Mouse (Mus musculus) heart, embryonic 16.5 days (tissue): ENCODE data around the gene Fgf22. TPM values are rescaled to one million over a fixed set of nuclear protein-coding genes. Genes with fewer than 3 reads are reported as not detected.

Experiments
- ATAC-seq: fragments of 200-750 bp; cut with Nextera tagmentation; replicated peaks from 2 replicates; pipeline ENCODE4 v1.8.0; 2017; ENCODE audit warnings: moderate number of reproducible peaks; ENCODE audit not compliant: insufficient read depth, low FRiP score; ENCODE audit errors: extremely low read depth
- H3K27ac ChIP-seq: fragments of 300-500 bp; sonication (generic); 2 replicates; pipeline ENCODE4 v1.5.1; 2014; ENCODE audit warnings: mild to moderate bottlenecking, low read length, control low read depth, moderate library complexity
- H3K27me3 ChIP-seq: fragments of 300-500 bp; sonication (generic); 2 replicates; pipeline ENCODE4 v1.6.1; 2014; ENCODE audit warnings: low read length, mixed read lengths; ENCODE audit not compliant: control insufficient read depth, insufficient read depth
- H3K36me3 ChIP-seq: fragments of 300-500 bp; sonication (generic); 2 replicates; pipeline ENCODE4 v1.6.1; 2014; ENCODE audit not compliant: control insufficient read depth, insufficient read depth
- H3K4me1 ChIP-seq: fragments of 300-500 bp; sonication (generic); 2 replicates; pipeline ENCODE4 v1.6.1; 2014; ENCODE audit warnings: low read length, mixed read lengths; ENCODE audit not compliant: control insufficient read depth, insufficient read depth
- H3K4me2 ChIP-seq: fragments of 300-500 bp; sonication (generic); 2 replicates; pipeline ENCODE4 v1.6.1; 2014; ENCODE audit warnings: low read depth, mild to moderate bottlenecking, control low read depth, low read length
- H3K4me3 ChIP-seq: fragments of 300-500 bp; sonication (generic); 2 replicates; pipeline ENCODE4 v1.5.1; 2014; ENCODE audit warnings: mild to moderate bottlenecking, control low read depth, low read length
- H3K9ac ChIP-seq: fragments of 300-500 bp; sonication (generic); 2 replicates; pipeline ENCODE4 v1.6.1; 2014; ENCODE audit warnings: low read length, control low read depth
- H3K9me3 ChIP-seq: fragments of 300-500 bp; sonication (generic); replicated peaks from 2 replicates; pipeline ENCODE4 v1.6.1; 2016; ENCODE audit warnings: low read length; ENCODE audit not compliant: control insufficient read depth
- WGBS: fragments of 180-500 bp; shearing (Covaris S2); extraction: QIAGEN DNeasy Blood & Tissue Kit; methylation state at CpG from one replicate; pipeline ENCODE4 v1.1.7; 2014; 5-methylcytosine and 5-hydroxymethylcytosine counted together
- polyA plus RNA-seq: library from polyadenylated mRNA; unstranded; fragments of >200 nt; fragmentation: Nextera tagmentation; extraction: Ambion mirVana; gene quantifications from 2 replicates; pipeline ENCODE4 v1.2.1, GENCODE M21; 2015

The Fgf22 gene
- polyA plus RNA-seq, 1 experiment from 2014 or later, result 0.13 TPM

DNA sequence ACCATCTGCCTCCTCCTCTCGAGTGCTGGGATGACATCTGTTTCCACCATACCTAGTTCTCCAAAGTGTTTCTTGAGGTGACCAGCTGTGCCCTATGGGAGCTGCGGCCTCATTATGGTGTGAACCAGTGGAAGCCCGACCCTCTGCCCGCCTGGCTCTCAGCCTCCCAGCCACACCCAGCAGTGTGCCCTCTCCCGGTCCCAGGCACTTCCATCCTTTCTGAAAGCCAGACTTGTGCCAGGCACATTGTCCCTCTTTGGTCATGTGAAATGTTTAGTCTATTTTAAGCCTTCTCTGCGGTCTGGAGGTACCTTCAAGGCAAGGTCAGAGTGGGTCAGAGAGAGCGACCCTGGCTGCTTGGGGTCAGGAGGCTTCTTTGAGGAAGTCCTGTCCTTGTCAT lies 31.2 kb upstream of the Fgf22 start:
- Histone ChIP-seq H3K36me3 (no peaks in the 10 kb centered on the region), H3K9me3 (no peaks in the 10 kb centered on the region), H3K27me3 (peaks cover 2% of the 10 kb centered on the region; the same call in 1 of the 2 replicates), H3K27ac (no peak overlapping the region), H3K4me3 (no peak overlapping the region), H3K9ac (no peak overlapping the region), H3K4me2 (no peak overlapping the region), H3K4me1 (peaks cover 3% of the 10 kb centered on the region; the same call in 1 of the 2 replicates)
- no peak; the same call in 1 of the 2 replicates for ATAC-seq
- 51% methylated on average over 7 of the region's 7 CpGs for WGBS

GRCm38 (mm10) chr10:79726090-79726489 lies 28.8 kb upstream of the Fgf22 start:
- ATAC-seq, result no peak

GRCm38 (mm10) chr10:79728323-79729249 lies 26.3 kb upstream of the Fgf22 start:
- no peaks in the 10 kb centered on the region for H3K27me3 ChIP-seq

More at GRCm38 (mm10) chr10:79726090-79726489, 28.8 kb upstream of the Fgf22 start:
- Histone ChIP-seq H3K9ac (no peak overlapping the region), H3K36me3 (no peaks in the 10 kb centered on the region), H3K4me3 (no peak overlapping the region), H3K9me3 (no peaks in the 10 kb centered on the region), H3K27ac (no peak overlapping the region), H3K4me1 (peaks cover 5% of the 10 kb centered on the region), H3K4me2 (no peak overlapping the region), H3K27me3 (no peaks in the 10 kb centered on the region)
- WGBS, result 36% methylated on average over 11 of the region's 11 CpGs

DNA sequence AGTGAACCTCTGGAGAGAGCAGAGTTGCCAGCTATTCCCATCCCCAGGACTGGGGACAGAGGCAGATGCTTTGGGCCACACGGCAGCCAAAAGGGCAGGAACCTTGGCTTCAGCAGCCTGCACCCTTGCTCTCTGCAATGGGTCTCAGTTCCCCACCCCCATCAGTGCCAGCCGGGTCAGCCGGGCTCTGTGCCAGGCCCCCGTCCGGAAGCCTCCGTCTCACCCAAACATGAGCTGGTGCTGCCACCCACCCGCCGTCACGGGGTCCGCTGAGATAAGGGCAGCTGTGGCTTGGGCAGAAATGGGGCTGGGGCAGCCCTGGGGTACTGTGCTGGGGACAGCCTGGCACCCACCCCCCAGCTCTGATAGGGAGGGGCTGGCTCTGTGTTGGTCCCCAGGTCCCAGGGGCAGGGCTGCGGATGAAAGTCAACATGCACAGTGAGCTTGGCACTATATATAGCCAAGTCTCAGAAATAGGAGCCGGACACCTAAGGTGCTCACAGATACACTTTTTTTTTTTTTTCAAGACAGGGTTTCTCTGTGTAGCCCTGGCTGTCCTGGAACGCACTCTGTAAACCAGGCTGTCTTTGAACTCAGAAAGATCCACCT lies 25.4 kb upstream of the Fgf22 start:
- ATAC-seq, result peak; percentile 63; the same call in 1 of the 2 replicates
- H3K27me3 ChIP-seq, result no peaks in the 10 kb centered on the region
- peaks cover 3% of the 10 kb centered on the region; the same call in 1 of the 2 replicates for H3K4me1 ChIP-seq
- H3K27ac ChIP-seq, result no peak overlapping the region
- H3K9ac ChIP-seq, result no peak overlapping the region
- peak overlapping the region; percentile 2; the same call in 1 of the 2 replicates for H3K4me3 ChIP-seq
- WGBS, result 46% methylated on average over 13 of the region's 13 CpGs
- H3K9me3 ChIP-seq, result no peaks in the 10 kb centered on the region
- H3K4me2 ChIP-seq, result no peak overlapping the region
- H3K36me3 ChIP-seq, result peaks cover 4% of the 10 kb centered on the region; the same call in 1 of the 2 replicates

More at GRCm38 (mm10) chr10:79728323-79729249, 26.3 kb upstream of the Fgf22 start:
- 64% methylated on average over 28 of the region's 28 CpGs for WGBS
- no peak overlapping the region for H3K4me3 ChIP-seq
- no peaks in the 10 kb centered on the region for H3K9me3 ChIP-seq
- ATAC-seq, result no peak
- H3K27ac ChIP-seq, result no peak overlapping the region
- H3K4me2 ChIP-seq, result no peak overlapping the region
- H3K36me3 ChIP-seq, result no peaks in the 10 kb centered on the region
- H3K9ac ChIP-seq, result no peak overlapping the region
- peaks cover 3% of the 10 kb centered on the region; the same call in 1 of the 2 replicates for H3K4me1 ChIP-seq

DNA sequence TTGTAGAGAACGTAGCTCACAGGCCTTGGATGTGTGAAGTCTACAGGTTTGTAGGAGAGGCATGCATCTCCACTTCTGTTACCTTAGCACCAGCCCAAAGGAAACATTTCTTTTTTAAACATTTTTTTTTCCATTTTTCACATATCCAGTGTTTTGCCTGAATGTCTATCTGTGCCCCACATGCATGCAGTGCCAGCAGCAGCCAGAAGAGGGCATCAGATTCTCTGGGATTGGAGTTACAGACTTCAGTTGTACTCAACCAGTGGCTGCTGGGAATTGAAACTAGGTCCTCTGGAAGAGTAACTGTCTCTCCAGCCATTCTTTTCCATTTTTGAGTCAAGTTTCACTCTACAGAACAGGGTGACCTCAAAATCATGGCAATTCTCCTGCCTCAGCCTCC lies 22.4 kb upstream of the Fgf22 start:
- Histone ChIP-seq H3K9me3 (peaks cover 17% of the 10 kb centered on the region), H3K27ac (no peak overlapping the region), H3K4me1 (peaks cover 3% of the 10 kb centered on the region; the same call in 1 of the 2 replicates), H3K9ac (no peak overlapping the region), H3K27me3 (peaks cover 7% of the 10 kb centered on the region), H3K4me2 (no peak overlapping the region), H3K4me3 (no peak overlapping the region), H3K36me3 (peaks cover 31% of the 10 kb centered on the region)
- 100% methylated on average over 1 of the region's 1 CpGs for WGBS
- no peak for ATAC-seq

DNA sequence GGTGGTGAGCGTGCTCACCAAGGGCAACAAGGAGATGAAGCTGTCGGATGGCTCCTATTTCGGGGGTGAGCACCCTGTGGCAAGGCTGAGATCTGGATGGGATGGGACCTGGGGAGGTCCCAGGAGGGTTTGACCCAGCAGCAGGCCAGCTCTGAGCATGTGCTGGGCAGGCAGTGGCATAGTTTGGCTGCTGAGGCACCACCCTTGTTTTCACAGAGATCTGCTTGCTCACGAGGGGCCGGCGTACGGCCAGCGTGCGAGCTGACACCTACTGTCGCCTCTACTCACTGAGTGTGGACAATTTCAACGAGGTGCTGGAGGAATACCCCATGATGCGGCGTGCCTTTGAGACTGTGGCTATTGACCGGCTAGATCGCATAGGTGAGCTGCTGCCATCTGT lies 21.0 kb upstream of the Fgf22 start:
- H3K27me3 ChIP-seq, result peaks cover 7% of the 10 kb centered on the region
- no peak overlapping the region for H3K9ac ChIP-seq
- H3K4me3 ChIP-seq, result no peak overlapping the region
- ATAC-seq, result no peak
- peaks cover 45% of the 10 kb centered on the region for H3K36me3 ChIP-seq
- peaks cover 3% of the 10 kb centered on the region; the same call in 1 of the 2 replicates for H3K4me1 ChIP-seq
- H3K27ac ChIP-seq, result no peak overlapping the region
- H3K9me3 ChIP-seq, result peaks cover 29% of the 10 kb centered on the region
- 78% methylated on average over 15 of the region's 15 CpGs for WGBS
- no peak overlapping the region for H3K4me2 ChIP-seq

GRCm38 (mm10) chr10:79735361-79735760 lies 19.5 kb upstream of the Fgf22 start:
- Histone ChIP-seq H3K4me2 (peak overlapping the region; percentile 25; the same call in 1 of the 2 replicates), H3K4me1 (no peaks in the 10 kb centered on the region), H3K36me3 (peaks cover 60% of the 10 kb centered on the region), H3K27me3 (peaks cover 7% of the 10 kb centered on the region), H3K27ac (no peak overlapping the region), H3K4me3 (no peak overlapping the region; the same call in 1 of the 2 replicates), H3K9me3 (peaks cover 44% of the 10 kb centered on the region), H3K9ac (no peak overlapping the region)
- WGBS, result 29% methylated on average over 46 of the region's 52 CpGs
- ATAC-seq, result no peak

- ATAC-seq, result no peak
- 80% methylated on average over 14 of the region's 14 CpGs for WGBS
- Histone ChIP-seq H3K4me1 (no peaks in the 10 kb centered on the region), H3K27me3 (peaks cover 7% of the 10 kb centered on the region), H3K4me3 (no peak overlapping the region), H3K36me3 (peaks cover 73% of the 10 kb centered on the region), H3K4me2 (no peak overlapping the region), H3K27ac (no peak overlapping the region), H3K9ac (no peak overlapping the region), H3K9me3 (peaks cover 46% of the 10 kb centered on the region)
These were observed 18.2 kb upstream of the Fgf22 start for GRCm38 (mm10) chr10:79736706-79737105.

GRCm38 (mm10) chr10:79738259-79738658 lies 16.6 kb upstream of the Fgf22 start:
- Histone ChIP-seq H3K4me3 (no peak overlapping the region), H3K4me1 (no peaks in the 10 kb centered on the region), H3K9me3 (peaks cover 46% of the 10 kb centered on the region), H3K9ac (no peak overlapping the region), H3K36me3 (peaks cover 84% of the 10 kb centered on the region), H3K27ac (no peak overlapping the region), H3K27me3 (peaks cover 7% of the 10 kb centered on the region), H3K4me2 (no peak overlapping the region)
- 91% methylated on average over 10 of the region's 10 CpGs for WGBS
- no peak for ATAC-seq
